Mouse (Mus musculus): ENCODE results near the gene Clec2d.

Gene Clec2d

DNA sequence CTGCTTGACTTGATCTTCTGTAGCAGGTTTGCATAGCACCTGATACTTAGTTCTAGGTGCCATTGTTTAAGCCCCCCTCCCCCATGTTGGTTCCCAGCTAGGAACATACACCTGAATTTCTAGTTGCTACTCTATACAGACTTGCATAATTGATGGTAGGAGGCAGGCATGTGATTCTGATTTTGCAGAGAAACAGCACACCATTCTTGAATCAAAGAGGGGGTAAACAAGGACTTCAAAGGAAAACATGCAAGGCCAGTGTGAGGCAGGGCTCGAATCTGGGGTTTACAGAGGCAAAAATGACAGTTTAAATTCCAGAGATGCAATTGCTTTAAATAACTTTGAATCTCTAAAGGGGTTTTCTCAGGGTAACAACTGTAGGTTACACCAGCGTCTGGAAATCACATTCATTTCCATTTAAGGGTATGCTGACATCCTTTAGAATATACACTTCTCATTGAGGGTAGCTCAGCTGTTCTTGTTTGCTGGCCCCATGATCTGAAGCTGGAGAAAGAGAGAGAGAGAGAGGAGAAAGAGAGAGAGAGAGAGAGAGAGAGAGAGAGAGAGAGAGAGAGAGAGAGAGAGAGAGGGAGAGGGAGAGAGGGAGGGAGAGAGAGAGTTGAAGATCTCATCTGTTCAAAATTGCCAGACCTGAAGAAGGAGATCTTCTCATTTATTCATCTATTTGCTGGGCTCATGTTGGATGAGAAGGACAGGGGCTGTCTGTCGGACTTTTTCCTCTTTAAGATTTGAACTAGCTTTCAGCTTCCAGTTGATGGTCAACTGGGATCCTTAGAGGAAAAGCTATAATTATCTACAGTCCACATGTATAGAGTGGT is 48.7 kb downstream of the Clec2d start:
- DNase-seq, result no peak

DNA sequence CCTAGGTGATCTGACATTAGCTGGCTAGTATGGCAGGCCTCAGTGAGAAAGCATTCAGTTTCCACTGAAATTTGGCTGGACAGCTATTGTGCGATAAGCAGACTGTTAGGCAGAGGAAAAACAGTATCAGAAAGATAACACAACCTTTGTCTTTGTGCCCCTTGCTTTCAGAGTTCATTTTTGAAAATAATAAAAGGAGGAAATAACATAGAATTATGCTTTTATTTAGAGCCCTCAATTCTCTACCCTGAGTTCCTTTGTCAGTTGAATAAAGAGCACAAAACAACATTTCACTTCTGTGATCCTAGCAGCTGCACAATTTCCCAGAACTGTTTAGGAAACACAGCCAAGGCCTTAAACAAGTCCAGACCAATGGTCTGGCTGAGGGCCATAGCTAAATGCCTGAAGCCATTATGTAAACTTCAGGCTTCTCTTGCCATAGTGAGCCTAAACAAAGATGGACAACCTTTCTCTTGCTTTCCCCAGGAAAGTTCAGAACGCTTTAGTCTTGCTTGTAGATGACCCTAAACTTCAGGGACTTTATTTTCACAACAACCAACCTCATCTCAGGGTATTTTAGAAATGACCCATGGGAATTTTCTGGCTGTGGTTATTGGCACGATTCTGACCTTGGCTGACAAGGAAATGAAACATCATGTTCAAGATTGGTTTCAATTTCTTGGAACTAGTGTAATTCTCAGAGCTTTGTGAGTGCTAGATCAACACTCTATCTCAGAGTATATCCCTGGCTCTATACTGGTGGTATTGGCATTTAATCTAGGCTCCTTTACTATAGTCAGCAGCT is 49.6 kb downstream of the Clec2d start:
- no peak for DNase-seq

DNA sequence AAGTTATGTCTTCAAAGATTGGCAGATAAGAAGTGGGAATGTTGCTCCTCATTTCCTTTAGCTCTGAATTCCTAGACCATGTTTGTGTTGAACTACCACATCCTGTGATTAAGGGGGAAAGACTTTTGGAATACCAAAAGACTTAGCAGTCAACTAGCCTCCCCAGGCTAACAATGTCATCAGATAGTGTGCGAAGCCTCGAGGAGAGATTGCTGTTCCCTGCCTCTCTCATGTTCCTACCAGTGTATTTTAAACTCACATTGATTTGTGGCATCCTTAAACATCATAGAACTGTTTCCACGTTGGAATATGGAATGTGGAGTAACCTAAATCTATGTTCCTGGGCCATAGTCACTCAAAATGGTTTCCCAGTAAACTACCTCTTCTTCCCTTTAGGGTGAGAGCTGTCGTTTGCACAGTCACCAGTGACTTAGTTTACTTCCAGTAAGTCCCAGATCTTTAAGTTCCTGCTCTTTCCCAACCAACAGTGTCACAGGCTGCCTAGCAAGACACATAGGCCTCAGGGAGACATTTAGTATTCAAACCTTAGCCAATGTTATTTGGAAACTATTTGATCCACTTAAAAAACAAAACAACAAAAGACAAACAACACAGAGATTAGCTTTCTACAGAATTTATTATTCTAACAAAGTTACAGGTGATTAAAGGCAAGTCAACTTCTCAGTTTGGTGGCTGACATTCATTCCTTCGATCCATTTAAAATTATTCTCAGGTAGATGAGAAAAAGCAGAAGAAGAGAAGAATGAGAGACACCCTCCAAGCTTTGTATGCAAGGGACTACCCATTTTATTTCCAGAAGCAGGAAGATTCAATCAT is 51.8 kb downstream of the Clec2d start:
- DNase-seq, result no peak

DNA sequence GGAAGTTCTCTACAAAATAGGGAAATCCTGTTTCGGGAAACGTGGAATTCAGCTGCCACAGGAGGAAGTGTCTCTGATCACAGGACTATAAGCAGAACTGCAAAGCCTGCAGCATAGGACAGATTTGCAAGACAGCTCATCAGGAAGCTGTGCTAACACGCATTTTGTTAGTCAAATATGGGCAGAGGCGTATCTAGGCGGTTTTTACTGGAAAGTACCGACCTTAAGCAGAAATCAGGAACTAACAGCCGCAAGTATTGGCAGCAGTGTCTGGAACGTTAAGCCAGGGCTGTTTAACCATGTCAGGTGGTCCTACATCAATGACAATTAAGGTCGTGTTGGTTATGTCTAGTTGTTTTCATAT is 52.4 kb downstream of the Clec2d start:
- DNase-seq, result peak; percentile 26 to 71

- no peak for DNase-seq
Observed at GRCm38 (mm10) chr6:129233366-129233954, 53.0 kb downstream of the Clec2d start.

- no peak for DNase-seq
Observed at GRCm38 (mm10) chr6:129233955-129234369, 53.5 kb downstream of the Clec2d start.

- peak; percentile 43 to 75 for DNase-seq
Observed at GRCm38 (mm10) chr6:129234456-129235360, 54.3 kb downstream of the Clec2d start.

DNA sequence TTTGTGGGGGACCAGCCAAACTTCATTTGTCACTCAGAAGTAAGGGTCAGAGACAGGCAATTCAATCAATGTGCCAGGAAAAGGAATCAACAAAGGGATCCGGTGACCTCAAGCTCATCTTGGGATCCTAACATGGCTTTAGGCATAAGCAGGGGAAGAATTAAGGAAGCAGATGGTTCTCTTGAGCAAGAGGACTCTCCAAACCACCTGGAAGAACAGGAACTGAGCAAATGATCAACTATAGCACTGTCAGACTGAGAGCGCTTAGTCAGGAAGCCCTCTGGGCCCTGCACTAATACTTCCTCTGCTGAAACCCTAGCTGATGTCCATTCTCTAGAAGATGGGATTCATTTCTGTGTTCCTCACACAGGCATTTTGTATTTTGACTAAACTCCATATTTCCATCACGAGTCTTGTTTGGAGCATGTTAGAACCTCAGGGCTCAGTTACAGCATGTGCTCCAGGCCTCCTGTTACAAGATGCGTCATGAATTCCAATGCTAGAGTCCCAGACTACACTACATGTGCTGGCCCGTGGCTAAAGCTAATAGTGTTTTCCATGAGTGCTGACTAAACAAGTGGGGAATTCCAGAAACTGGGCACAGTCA is 55.5 kb downstream of the Clec2d start:
- no peak for DNase-seq

All from thymus, adult 18-20 months (tissue).